In genomic region chr5:115158040-115158983, GRCm38 (mm10) we compare ENCODE assay signal across 8 mouse cellular contexts. TPM values are rescaled to one million over a fixed set of nuclear protein-coding genes. Genes with fewer than 3 reads are reported as not detected.
DNase-seq lines count a peak whose midpoint lies in the region; ATAC-seq and TF ChIP-seq lines count a peak whose summit lies in the region.

Gene Mlec (minus strand): TSS chr5:115158179.

- ATAC-seq in hindbrain, postnatal 0 days, result peak; percentile 97
- ATAC-seq in megakaryocyte, adult 5-6 weeks (ENCODE audit: poor library complexity, severe bottlenecking), result peak; percentile 86

- 1% methylated on average over 73 of the region's 78 CpGs for WGBS in hindbrain, postnatal 0 days

- H3K4me3 ChIP-seq in gastrocnemius, adult 2 months, result peak within 1 kb of the TSS; percentile 95
- H3K4me3 ChIP-seq in hindbrain, postnatal 0 days (ENCODE audit: low read length), result peak within 1 kb of the TSS; percentile 74
- H3K4me3 ChIP-seq in left cerebral cortex, adult 2 months, result peak within 1 kb of the TSS; percentile 96

- H3K9me3 ChIP-seq in hindbrain, postnatal 0 days (ENCODE audit: low read length), result no peaks in the 10 kb centered on the region

- peak within 1 kb of the TSS; percentile 97 for H3K4me2 ChIP-seq in hindbrain, postnatal 0 days (ENCODE audit: low read depth, low read length)

- 0 out of 2 replicates have a peak, but pooled peaks have one; percentile 0 for TF ChIP-seq CTCF in gastrocnemius, adult 2 months (IDR thresholded peaks at IDR 0.05)
- peak; percentile 48 for TF ChIP-seq CTCF in hindbrain, postnatal 0 days (IDR thresholded peaks at IDR 0.05; ENCODE audit: low read depth)
- no peak; the same call in 1 of the 2 replicates for TF ChIP-seq CTCF in left cerebral cortex, adult 2 months (IDR thresholded peaks at IDR 0.05)

- peak; percentile 95 for DNase-seq in WW6 (ENCODE audit: low read depth, low spot score)
- DNase-seq in cerebellum, postnatal 4 days (ENCODE audit: low spot score in 2 of 2), result peak; percentile 98 to 99
- peak; percentile 99 for DNase-seq in gastrocnemius, adult 2 months
- peak; percentile 99 for DNase-seq in hindbrain, postnatal 0 days (ENCODE audit: low spot score)
- peak; percentile 99 to 100 for DNase-seq in left cerebral cortex, adult 2 months (ENCODE audit: extremely low spot score in 1 of 2, low spot score in 2 of 2)
- DNase-seq in right cerebral cortex, adult 2 months (ENCODE audit: low spot score in 2 of 2), result peak; percentile 98
- peak; percentile 99 for DNase-seq in urinary bladder, postnatal 14 days (ENCODE audit: low spot score)

- H3K27me3 ChIP-seq in hindbrain, postnatal 0 days (ENCODE audit: insufficient read depth, low read length), result no peaks in the 10 kb centered on the region

- intact Hi-C loops in gastrocnemius, adult 2 months (cut with DNase I), result no loop called here
- intact Hi-C loops in left cerebral cortex, adult 2 months (cut with DNase I), result loop anchor here (1.0 kb wide), 1 partner anchor 76 kb away; no protein-coding TSS in a partner anchor

- peaks cover 13% of the 10 kb centered on the region; the same call in 1 of the 2 replicates for H3K4me1 ChIP-seq in hindbrain, postnatal 0 days (ENCODE audit: insufficient read depth, low read length)

- H3K9ac ChIP-seq in hindbrain, postnatal 0 days (replicated peaks; ENCODE audit: low read length), result peak within 1 kb of the TSS; percentile 82

- H3K27ac ChIP-seq in gastrocnemius, adult 2 months, result peak within 1 kb of the TSS; percentile 98
- peak within 1 kb of the TSS; percentile 97 for H3K27ac ChIP-seq in hindbrain, postnatal 0 days
- peak within 1 kb of the TSS; percentile 96 for H3K27ac ChIP-seq in left cerebral cortex, adult 2 months

- H3K36me3 ChIP-seq in hindbrain, postnatal 0 days (ENCODE audit: insufficient read depth, low read length), result no peaks in the 10 kb centered on the region

RNA-seq across cellular contexts. Expression of gene Mlec, which starts in this region (rescaled TPM):
- total RNA-seq in gastrocnemius, adult 2 months (2021), result 100 to 1,000 TPM; 138 to 200 TPM
- total RNA-seq in hindbrain, postnatal 0 days (2014; rRNA removed), result 65.5 and 80.9 TPM in 2 replicates
- 15.5 and 20.6 TPM in 2 replicates for polyA plus RNA-seq in hindbrain, postnatal 0 days (2015; fragmentation: Nextera tagmentation; extraction: Ambion mirVana)
- total RNA-seq in left cerebral cortex, adult 2 months (2021), result 10 to 100 TPM; 87.8 to 89.8 TPM
- total RNA-seq in megakaryocyte, adult 5-6 weeks (2015), result 76.4 and 97.7 TPM in 2 replicates
- total RNA-seq in megakaryocyte, adult 5-6 weeks (2017), result 117 and 118 TPM in 2 replicates

Comparison
In these comparisons a context has a peak if more than half of its experiments do, and no peak if none do; other contexts are left out.
1. Peak in every context shown above with its lines: DNase-seq, ATAC-seq, H3K4me3 ChIP-seq and H3K27ac ChIP-seq.